Mouse (Mus musculus) ZHBTc4 (cell line): ENCODE data around the gene Aspdh.

Experiments
- DNase-seq: peaks from one replicate; pipeline ENCODE4 v3.0.0-alpha.2; 2011; ENCODE audit warnings: low read depth, low spot score

Gene Aspdh

GRCm38 (mm10) chr7:44446070-44446855 lies 18.9 kb upstream of the Aspdh start:
- DNase-seq, result no peak

GRCm38 (mm10) chr7:44453256-44453655 lies 11.9 kb upstream of the Aspdh start:
- no peak for DNase-seq

DNA sequence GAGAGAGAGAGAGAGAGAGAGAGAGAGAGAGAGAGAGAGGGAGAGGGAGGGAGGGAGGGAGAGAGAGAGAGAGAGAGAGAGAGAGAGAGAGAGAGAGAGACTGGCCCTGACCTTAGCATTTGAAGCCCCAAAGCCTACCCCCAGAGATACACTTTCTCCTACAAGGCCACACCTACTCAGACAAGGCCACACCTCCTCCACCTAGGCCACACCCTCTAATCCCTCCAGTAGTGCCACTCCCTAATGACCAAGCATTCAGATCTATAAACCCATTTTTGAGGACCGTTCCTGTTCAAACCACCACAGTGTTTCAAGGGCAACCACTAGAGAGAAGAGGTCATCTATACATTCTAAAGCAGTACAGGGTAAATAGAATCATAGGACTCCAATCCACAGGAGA lies 8.9 kb upstream of the Aspdh start:
- peak; percentile 61 for DNase-seq

DNA sequence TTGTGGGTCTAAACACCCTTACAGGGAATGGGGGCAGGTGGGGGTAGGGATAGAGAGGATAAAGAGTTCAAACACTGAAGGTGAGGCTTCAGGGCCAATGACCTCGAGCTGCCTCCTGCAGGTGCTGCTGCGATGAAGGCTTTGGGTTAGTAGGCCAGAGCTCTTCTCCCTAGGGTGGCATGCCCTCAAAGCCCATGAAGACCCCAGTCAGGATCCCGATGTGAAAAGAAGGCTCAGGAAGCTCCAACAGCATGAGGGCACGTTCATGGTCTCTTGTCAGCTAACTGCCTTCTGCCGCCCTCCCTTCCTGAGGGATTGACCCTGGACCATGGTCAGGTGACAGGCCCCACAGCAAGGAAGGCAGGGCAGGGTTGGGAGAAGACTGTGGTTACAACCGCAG lies 5.1 kb upstream of the Aspdh start:
- DNase-seq, result no peak

GRCm38 (mm10) chr7:44460767-44461502 lies 4.3 kb upstream of the Aspdh start:
- no peak for DNase-seq

DNA sequence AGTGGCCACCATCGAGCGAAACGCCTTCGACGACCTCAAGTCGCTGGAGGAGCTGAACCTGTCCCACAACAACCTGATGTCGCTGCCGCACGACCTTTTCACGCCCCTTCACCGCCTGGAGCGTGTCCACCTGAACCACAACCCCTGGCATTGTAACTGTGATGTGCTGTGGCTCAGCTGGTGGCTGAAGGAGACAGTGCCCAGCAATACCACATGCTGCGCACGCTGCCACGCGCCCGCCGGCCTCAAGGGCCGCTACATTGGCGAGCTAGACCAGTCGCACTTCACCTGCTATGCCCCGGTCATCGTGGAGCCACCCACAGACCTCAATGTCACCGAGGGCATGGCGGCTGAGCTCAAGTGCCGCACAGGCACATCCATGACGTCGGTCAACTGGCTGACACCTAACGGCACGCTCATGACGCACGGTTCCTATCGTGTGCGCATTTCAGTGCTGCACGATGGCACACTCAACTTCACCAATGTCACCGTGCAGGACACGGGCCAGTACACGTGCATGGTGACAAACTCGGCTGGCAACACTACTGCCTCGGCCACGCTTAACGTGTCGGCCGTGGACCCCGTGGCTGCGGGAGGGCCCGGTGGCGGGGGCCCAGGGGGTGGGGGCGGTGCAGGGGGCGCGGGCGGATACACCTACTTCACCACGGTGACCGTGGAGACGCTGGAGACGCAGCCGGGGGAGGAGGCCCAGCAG lies 3.5 kb upstream of the Aspdh start:
- DNase-seq, result peak; percentile 51

DNA sequence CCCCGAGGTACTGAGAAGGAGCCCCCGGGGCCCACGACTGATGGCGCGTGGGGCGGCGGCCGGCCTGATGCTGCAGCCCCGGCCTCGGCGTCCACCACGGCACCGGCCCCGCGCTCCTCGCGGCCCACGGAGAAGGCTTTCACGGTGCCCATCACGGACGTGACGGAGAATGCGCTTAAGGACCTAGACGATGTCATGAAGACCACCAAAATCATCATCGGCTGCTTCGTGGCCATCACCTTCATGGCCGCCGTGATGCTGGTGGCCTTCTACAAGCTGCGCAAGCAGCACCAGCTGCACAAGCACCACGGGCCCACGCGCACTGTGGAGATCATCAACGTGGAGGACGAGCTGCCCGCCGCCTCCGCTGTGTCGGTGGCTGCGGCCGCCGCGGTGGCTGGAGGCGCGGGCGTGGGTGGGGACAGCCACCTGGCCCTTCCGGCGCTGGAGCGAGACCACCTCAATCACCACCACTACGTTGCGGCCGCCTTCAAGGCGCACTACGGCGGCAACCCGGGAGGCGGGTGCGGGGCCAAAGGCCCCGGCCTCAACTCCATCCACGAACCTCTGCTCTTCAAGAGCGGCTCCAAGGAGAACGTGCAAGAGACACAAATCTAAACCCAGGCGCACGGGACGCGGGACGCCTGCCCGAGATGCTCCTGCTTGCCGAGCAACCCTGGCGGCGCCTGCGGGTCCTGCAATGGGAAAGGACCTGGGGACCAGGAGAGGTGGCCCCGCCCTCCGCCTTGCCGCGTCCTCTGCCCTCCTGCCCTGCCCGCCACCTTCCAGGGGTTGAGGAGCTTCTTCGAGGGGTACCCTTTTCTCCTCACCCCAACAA lies 2.8 kb upstream of the Aspdh start:
- DNase-seq, result peak; percentile 94

- DNase-seq, result no peak
These were observed 2.1 kb upstream of the Aspdh start for GRCm38 (mm10) chr7:44463056-44463425.

GRCm38 (mm10) chr7:44463556-44464225 lies 1.5 kb upstream of the Aspdh start:
- DNase-seq, result no peak

DNA sequence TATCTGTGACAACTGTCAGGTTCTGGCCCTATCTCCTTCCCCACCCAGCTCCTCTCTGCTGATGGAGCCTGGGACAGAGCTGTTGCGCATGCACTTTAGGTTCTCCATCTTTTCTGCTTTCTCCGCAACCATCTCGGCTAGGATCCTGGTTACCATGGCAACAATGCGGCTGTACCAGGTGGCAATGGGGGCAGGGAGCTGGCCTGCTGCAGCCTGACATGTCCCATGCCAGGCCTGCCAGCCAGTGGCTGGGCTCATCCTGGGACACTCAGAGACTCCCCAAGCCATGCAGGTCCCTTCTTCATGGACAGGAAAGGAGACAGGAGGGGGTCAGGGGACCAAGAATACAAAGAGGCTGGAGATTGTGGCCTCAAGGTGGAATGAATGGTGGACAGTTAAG lies 680 bp upstream of the Aspdh start:
- DNase-seq, result no peak

DNA sequence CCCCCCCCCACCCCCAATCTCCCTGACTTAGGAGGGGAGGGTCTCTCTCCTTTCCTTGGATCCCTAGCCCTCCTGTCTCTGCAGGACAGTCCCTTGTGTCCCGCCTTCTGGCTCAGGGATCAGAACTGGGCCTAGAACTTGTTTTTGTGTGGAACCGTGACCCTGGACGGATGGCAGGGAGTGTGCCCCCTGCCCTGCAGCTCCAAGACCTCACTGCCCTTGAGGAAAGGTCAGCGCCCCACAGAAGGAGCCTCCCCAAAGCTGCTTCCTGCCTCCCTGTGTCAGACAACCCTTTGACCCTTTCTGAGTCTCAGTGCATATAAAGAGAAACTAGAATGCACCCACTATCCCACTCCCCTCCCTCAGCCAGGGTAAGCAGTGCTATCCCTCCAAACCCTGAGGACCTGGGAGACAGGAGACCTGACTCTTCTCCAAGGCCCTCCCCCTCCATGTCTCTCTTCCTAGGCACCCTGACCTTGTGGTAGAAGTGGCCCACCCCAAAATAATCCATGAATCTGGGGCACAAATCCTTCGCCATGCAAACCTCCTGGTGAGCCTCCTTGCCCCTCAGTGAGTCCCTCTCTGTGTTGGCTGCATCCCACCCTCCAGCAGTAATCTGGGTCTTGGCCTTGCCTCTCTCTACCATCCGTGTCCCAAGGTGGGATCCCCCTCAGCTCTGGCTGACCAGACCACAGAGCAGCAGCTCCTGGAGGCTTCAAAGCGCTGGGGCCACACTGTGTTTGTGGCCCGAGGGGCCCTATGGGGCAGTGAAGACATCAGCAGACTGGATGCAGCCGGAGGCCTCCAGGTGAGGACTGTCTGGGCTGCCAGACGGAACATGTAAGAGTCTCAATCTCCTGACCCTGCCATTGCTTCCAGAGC lies 1.1 kb downstream of the Aspdh start:
- DNase-seq, result no peak

DNA sequence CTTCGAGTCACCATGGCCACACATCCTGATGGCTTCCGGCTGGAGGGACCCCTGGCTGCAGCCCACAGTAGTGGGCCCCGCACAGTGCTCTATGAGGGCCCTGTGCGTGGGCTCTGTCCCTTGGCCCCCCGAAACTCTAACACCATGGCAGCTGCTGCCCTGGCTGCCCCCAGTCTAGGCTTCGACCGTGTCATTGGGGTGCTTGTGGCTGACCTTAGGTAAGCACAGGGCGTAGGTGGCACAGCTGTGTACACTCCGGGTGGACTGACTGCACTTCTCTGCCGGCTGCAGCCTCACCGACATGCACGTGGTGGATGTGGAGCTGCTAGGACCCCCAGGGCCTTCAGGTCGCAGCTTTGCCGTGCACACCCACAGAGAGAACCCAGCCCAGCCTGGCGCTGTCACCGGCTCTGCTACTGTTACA lies 1.7 kb downstream of the Aspdh start:
- no peak for DNase-seq

DNA sequence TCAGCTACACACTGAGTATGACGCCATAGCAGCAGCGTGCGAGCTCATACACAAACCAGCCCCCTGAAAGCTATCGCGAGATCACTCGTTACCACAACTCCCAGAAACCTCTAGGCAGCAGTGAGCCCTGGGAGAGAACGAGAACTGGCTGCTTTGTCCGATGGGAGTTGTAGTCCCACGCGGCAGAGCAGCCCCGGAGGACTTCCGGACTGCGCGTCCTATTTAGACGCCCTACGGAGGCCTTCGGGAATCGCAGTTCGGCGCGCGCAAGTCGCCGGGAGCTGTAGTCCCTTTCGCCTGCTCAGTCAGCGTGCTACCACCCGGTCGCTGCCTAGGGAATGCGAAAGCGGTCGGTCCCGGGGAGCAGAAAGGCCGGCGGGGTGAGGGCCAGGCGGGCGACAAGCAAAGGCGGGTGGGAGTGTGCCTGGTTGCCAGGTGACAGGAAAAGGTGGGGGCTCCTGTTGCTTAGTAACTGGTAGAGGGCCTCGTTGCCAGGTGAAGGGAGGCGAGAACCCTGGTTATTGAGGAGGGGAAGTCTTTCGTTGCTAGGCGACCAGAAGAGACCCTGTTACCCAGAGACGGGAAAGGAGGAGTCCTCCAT lies 2.7 kb downstream of the Aspdh start, which contains the start of gene Josd2:
Josd2 (plus strand) TSS at position 170 of the 601 bp plus-strand sequence.
- DNase-seq, result peak; percentile 99

DNA sequence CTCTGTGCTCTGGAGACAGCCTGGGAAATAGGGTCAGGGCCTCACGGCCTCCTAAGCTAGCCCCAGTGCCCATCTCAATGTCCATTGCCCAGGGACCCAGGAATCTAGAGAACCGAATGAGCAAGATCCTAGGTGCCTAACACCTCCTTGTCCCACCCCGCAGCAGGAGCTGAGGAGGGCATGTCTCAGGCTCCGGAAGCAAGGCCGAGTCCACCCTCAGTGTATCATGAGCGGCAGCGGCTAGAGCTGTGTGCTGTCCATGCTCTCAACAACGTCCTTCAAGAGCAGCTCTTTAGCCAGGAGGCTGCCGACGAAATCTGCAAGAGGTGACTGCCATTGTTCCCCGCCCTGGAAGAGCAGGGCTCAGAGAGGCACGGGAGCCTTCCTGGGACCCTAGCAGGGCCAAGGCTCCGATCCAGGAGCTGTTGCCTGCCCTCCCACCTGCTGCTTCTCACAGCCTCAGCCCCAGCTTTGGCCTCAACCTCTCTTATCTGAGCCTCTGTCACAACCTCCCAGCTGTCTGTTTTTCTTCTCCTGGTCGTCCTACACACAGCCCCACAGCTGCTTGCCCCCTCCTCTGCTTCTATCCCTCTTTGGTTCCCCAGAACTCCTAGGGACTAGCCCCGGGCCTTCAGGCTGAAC lies 3.6 kb downstream of the Aspdh start:
- DNase-seq, result no peak

- DNase-seq, result no peak
These were observed 4.8 kb downstream of the Aspdh start for GRCm38 (mm10) chr7:44469677-44470675.

DNA sequence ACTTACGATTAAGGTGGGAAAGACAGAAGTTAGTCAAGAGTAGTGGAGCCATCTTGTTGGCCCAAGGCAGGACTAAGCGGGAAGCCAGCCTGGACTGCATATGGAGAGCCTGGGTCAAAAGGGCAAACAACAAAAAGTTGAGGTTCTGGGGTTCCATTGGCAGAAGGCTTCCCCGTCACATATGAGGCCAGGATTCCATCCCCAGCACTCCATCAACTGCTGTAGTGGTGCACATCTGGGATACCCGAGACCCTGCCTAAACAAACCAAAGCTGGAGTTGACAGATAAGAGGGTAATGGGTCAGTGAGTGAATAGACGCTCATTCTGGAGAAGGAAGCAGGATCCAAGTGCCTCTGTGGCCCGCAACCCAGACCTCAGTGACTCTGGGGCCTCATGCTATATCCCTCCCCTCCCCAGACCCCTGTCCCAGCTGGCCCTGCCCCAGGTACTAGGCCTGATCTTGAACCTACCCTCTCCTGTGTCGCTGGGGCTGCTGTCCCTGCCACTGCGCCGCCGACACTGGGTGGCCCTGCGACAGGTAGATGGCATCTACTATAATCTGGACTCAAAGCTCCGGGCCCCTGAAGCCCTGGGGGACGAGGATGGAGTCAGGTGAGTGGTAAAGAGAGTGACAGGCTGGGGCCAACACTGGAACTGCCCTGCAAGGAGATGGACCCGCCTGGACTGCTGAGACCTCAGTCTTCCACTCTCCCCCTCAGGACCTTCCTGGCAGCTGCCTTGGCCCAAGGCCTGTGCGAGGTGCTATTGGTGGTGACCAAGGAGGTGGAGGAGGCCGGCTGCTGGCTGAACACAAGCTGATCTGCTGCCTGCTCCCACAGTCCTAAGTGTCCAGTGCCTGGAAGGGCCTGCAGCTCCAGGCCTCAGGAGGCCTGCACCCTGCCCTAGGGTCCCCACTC lies 5.8 kb downstream of the Aspdh start:
- DNase-seq, result no peak
